Mouse (Mus musculus) 416B (cell line): Measurements from ENCODE around the gene Dtx4.

ENCODE experiments used
- DNase-seq: peaks from one replicate; pipeline ENCODE4 v3.0.0; 2011; ENCODE audit warnings: low read depth

Dtx4 gene

GRCm38 (mm10) chr19:12418312-12418711, 82.9 kb downstream of the Dtx4 start:
- DNase-seq, result no peak

DNA sequence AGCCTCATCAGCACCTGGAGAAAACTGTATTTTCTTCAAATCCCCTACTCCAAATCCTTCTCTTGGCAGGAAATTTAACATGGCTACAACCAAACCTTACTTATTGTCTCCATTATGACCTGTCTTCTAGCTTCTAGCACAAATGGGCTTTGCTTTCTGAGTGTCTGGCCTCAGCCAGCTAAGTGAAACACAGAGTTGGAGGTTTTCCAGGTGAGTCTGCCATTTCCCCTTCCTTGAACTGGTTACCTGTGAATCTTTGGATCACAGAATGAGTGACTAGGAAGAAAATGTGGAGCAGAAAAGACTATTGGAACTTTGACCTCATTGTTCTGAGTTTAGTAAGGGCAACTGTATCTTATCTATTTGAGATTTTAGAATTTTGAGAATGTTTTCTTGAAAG, 83.9 kb downstream of the Dtx4 start, which contains the start of gene Olfr1441:
Gene Olfr1441, plus strand, starts transcription at position 73 of the 400 bp plus-strand sequence.
- no peak for DNase-seq
